Mouse (Mus musculus) embryonic stem cell, embryonic (primary cell): Measurements from ENCODE around the gene Tmtc1.

ENCODE experiments used
- CTCF ChIA-PET, 4 experiments: fragments of 300-600 bp in 2 of 4; fragments of 350-600 bp in 2 of 4; sonication (Branson Sonifier 250); formaldehyde crosslinking; loops; one replicate each; lab custom pipeline; 2022; ENCODE audit warnings: inconsistent platforms in 2 of 4; lab: Charles Lee
- POLR2A ChIA-PET, 4 experiments: fragments of 300-600 bp in 2 of 4; fragments of 350-600 bp in 2 of 4; sonication (Branson Sonifier 250); formaldehyde crosslinking; loops; one replicate each; lab custom pipeline; 2022; ENCODE audit warnings: antibody characterized with exemption in 4 of 4, inconsistent platforms in 1 of 4; lab: Charles Lee

Tmtc1 gene

DNA sequence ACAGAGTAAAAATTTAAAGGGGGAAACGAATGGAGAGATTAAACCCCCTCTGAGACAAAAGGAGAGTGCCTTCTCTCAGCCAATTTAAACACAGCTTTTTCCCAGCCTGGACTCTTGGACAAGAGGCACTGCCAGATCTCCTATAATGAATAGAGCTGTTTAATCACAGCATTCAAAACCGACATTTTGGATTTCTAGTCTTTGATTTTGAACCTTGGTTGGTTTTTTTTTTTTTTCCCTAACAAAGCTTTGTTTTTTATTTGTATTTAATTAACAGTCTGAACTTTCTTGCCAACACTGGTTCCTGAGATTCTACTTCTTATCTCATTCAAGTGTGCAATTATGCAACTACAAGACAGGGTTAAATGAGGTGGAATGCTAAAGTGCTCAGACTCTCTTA, 133.2 kb downstream of the Tmtc1 start:
- ChIA-PET POLR2A (interaction anchor here in 2 of 4 experiments (0.7 to 1.7 kb wide), 6 partner anchors 10 to 96 kb away, joined by 3 to 7 read pairs (median 4); no protein-coding TSS in a partner anchor), CTCF (interaction anchor here in 1 of 4 experiments (0.8 kb wide), 1 partner anchor 62 kb away, joined by 3 read pairs; no protein-coding TSS in a partner anchor)

DNA sequence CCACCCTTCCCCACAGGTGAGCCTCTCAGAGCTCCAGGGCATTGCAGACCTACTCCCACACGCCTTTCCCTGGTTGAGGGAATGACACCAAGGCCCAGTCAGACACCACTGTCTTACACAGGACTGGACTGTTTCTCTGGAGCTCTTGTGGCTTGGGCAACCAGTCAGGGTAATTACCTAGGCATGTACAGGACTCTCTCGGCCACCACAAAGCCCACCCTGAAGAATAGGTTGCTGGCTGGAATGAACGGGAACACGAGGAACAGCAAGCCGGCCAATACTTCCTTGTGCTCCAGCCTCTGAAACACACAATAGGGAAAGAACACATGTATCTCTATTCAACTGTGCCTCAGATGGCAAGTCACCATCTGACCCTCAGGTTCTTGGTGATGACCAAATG, 138.4 kb downstream of the Tmtc1 start:
- CTCF ChIA-PET, result interaction anchor here in 1 of 4 experiments (0.6 kb wide), 1 partner anchor 94 kb away, joined by 3 read pairs; no protein-coding TSS in a partner anchor
- POLR2A ChIA-PET, result interaction anchor here in 1 of 4 experiments (0.7 kb wide), 1 partner anchor 64 kb away, joined by 3 read pairs; no protein-coding TSS in a partner anchor

DNA sequence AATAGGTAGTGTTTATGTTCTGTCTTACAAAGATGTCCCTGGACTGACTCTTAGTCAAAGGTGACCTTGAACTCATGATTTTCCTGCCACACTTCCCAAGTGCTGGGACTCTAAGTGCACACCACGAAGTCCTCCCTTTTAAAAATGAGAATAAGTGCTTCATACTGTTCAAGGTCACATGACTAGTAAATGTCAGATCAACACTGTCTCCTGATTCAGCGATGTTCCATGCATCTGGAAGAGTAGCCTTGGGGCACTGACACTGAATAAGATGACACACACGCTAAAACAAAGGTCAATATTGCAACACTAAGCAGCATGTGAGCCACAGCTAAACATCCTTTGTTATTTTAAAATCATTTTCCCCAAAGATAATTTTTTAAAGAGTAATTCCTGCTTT, 139.0 kb downstream of the Tmtc1 start:
- CTCF ChIA-PET, result no interaction called here
- POLR2A ChIA-PET, result no interaction called here

DNA sequence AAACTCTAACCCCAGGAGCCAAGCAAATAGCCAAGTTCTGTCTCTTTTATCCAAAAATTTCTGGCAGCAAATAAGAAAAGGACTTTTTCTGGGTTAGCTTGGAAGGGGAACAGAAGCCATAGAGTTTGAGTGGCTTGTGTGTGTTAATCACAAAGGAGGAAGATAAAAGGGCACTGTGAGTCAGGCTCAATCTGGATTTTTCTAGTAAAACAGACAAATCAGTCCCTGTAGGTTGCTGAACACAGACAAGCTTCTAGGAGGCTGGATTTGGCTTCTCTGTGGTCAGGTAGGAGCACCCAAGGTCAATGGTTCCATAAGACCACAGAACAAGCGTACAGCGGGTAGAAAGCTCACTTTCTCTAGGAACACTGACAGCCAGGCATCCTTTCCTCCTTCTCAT, 141.9 kb downstream of the Tmtc1 start:
- ChIA-PET POLR2A (interaction anchor here in 2 of 4 experiments (0.6 to 2.5 kb wide), 4 partner anchors 9 to 108 kb away, joined by 3 to 7 read pairs (median 4); no protein-coding TSS in a partner anchor), CTCF (interaction anchor here in 1 of 4 experiments (0.5 kb wide), 1 partner anchor 1190 kb away, joined by 3 read pairs; no protein-coding TSS in a partner anchor)

DNA sequence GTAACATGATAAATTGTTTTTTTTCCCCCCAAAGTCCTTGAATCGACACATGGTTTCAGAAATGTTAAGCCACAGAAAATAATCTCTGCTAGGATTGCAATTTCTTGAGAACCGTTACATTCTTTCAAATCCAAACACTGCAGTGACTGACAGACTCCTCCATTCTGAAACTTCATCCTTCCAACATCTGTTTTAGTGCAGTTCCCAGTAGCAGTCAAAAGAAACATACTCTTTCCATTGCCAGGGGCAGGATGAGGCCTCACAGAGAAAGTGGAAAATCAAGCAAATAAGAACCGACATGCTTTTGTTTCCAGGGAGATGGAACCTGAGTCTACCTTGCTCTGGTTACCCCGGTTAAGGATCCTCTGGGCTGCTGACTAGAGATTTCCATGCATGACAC, 147.1 kb downstream of the Tmtc1 start:
- CTCF ChIA-PET, result interaction anchor here in 1 of 4 experiments (0.7 kb wide), 1 partner anchor 51 kb away, joined by 3 read pairs; no protein-coding TSS in a partner anchor
- POLR2A ChIA-PET, result no interaction called here

DNA sequence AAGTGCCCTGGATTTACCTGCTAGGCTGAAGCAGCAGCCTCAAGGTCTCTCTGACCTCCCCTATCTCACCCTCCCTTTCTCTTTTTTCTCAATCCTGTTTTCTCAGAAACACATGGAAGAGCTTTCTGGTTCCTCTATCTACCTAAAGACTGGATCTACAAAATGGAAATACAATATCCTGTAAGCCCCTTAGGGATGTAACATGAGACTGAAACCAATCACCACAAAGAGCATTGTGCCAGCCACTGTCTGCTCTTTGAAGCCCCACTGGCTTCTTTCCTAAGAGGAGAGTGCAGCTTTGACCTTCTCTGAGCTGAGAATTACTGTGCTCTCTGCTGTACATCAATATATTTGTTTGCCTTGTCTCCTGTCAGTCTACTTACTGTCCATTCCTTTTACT, 147.8 kb downstream of the Tmtc1 start:
- POLR2A ChIA-PET, result no interaction called here
- CTCF ChIA-PET, result interaction anchor here in 1 of 4 experiments (0.6 kb wide), 2 partner anchors 41 to 401 kb away, joined by 3 to 4 read pairs; no protein-coding TSS in a partner anchor

DNA sequence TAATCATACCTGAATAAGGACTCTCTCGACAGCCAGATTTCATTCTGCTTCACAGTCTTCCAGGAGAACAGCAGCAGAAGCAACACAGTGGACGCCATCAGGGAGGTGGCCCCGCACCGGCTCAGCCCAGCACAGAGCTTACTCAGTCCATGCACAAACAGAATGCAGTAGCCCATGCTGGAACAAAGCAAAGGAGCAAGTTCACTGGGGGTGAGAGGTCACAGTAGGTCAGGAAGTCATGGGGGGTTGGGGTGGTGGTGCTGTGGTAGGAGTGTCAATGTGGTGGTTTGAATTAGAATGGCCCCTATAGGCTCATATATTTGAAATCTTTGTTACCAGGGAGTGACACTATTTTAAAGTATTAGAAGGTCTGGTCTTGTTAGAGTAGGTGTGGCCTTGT, 149.7 kb downstream of the Tmtc1 start:
- CTCF ChIA-PET, result no interaction called here
- POLR2A ChIA-PET, result no interaction called here

DNA sequence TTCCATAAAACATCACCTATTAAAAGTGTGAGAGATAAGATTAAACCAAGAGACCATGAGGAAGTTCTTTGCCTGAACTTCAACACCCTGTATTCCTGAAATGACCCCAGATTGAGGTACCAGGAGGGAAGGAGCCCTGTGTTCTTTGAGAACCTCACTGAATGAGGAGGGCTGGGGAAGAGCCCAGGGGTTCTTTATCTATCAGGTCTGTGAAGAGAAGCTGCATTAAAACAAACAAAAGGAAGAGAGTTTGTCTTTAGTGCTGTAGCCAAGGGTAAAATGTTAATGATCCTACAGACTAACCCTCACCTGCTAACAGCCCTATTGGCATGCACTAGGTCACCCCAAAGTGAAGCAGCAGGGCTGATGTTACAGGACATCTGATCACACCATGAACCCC, 153.3 kb downstream of the Tmtc1 start:
- ChIA-PET CTCF (no interaction called here), POLR2A (interaction anchor here in 1 of 4 experiments (0.7 to 1.0 kb wide), 2 partner anchors 38 to 116 kb away, joined by 3 read pairs; no protein-coding TSS in a partner anchor)

DNA sequence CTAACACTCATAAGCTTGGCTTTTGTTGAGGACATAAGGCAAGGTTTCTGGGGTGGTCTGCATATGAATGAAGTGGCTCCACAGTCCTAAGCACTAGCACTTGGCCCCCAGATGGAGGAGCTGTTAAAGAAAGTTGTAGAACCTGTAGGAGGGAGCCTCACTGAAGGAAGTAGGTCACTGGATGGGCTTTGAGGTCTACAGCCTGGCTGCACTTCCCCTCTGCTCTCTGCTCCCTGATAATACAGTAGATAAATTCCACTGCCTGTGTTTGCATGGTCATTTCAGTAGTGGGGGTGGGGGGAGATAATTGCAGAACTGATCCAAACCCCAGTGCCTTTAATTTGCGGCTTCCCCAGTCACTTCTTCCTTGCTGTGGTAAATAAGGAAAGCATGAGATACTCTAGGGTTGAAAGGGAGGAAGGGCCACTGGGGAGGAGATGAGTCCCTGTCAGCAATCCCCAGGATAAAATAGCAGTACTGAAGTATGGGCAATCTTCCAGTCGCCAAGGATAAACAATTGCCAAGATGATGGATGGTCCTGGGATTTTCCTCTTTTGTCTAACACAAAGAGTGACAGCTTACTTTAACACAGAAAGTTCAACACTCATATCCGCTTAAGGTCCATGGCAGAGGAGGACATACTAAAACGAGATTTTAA, 160.8 kb downstream of the Tmtc1 start:
- POLR2A ChIA-PET, result interaction anchor here in 1 of 4 experiments (0.7 kb wide), 1 partner anchor 17 kb away, joined by 3 read pairs; no protein-coding TSS in a partner anchor

DNA sequence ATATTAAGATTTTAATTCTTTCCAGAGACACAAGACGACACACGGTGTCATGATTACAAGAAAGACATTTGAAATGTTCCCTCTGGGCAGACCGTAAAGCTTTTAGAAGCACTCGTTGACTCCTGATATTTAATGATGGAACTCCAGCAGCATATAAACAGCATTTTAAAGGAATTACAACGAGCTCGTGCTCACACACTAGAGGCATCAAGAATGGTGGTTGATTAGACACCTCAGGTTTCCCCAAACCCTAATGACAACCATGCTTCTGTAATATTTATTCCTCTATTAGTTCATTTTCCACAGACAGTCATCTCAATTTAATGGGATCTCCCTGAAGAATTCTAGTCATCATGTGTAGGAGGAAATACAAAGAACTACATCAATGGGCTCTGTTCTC, 164.9 kb downstream of the Tmtc1 start:
- ChIA-PET CTCF (no interaction called here), POLR2A (interaction anchor here in 1 of 4 experiments (1.2 kb wide), 1 partner anchor 75 kb away, joined by 4 read pairs; no protein-coding TSS in a partner anchor)

More for the DNA sequence above, 160.8 kb downstream of the Tmtc1 start:
- CTCF ChIA-PET, result no interaction called here

DNA sequence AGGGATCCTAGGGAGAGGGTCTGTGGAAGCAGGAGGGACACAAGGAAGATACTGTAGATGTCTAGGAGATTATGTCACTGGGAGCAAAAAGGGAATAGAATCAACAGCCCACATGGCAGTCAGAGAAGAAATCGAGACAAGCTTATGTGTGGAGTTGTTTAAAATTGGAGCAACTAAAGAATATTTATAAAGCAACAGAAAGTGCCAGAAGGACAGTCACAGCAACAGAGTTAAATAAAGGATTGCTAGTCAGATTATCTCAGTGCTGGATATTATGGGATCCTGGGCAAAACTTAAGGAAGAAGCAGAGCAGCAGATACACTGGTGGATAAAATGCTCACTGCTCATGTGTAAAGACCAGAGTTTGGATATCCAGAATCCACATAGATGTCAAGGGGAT, 167.8 kb downstream of the Tmtc1 start:
- POLR2A ChIA-PET, result interaction anchor here in 3 of 4 experiments (0.6 to 1.3 kb wide), 4 partner anchors 24 to 202 kb away, joined by 3 to 10 read pairs (median 4); no protein-coding TSS in a partner anchor
- CTCF ChIA-PET, result no interaction called here

DNA sequence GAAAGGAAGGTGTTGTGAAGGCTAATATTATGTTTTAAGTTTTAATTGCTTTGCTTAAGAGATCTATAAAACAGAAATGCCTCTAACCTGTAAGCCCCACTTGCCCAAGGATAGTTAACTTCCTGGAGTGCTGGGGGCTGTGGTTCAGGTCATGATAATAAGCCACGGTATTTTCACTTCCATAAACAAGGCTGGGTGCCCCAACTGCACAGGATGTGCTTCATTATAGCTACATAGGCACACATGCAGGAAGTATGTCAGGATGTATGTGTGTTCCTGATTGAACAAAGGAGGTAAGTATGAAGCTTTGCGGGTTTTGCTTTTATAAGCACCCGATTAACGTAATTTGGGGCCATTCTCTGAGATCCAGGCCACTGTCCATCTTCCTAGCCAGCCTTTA, 169.1 kb downstream of the Tmtc1 start:
- ChIA-PET CTCF (no interaction called here), POLR2A (no interaction called here)

DNA sequence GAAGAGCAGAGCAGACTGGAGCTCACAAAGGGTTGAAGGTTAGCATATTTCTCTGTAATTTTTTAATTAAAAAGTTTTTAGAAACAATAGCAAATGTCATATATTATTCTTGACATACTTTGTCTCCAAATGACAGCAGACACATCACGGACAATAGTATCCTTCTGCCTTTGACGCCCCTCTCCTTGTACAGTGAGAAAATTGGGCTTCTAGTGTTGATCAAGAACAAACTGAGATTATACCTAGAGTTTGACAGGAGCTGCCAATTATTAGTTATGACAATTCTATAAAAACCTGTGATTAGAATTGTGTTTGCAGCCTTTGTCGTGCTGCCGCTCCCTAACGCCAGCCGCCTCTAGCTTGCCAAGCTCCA, 183.5 kb downstream of the Tmtc1 start:
- ChIA-PET POLR2A (interaction anchor here in 1 of 4 experiments (1.6 kb wide), 1 partner anchor 46 kb away, joined by 4 read pairs; no protein-coding TSS in a partner anchor), CTCF (no interaction called here)

DNA sequence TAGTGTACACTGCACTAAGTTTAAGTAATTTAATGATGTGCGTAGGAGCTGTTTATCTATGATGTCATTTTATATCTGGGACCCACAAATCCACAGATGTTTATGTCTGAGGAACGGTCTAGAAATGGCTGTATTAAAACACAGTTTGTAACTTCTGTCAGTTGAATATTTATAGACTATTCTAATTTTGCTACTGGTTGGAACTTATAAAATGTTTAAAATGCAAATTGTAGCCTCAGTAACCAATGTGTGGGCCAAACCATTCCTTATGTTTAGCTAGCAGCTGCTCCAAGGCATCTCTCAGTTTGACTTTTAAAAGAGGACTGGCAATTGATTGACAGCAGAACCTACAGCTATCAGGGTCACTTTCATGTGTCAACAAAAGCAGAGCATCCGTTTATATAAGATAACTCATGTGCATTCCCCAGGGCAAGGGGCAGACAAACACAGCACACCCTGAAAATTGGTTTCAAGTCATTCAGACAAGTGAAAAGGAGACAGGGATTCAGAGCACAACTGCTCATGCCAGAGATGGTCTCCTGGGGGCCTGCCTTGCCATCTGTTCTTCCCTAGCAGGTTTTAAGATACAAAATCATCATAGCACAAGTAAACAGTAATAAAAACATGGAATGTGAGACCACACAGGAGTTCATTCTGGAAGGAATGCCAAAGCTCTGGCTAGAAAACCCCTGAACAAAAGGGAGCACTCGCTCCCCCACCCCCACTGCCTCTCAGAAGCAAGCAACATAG, 184.0 kb downstream of the Tmtc1 start:
- POLR2A ChIA-PET, result interaction anchor here in 2 of 4 experiments (1.5 to 1.6 kb wide), 2 partner anchors 46 to 49 kb away, joined by 3 to 4 read pairs; no protein-coding TSS in a partner anchor

DNA sequence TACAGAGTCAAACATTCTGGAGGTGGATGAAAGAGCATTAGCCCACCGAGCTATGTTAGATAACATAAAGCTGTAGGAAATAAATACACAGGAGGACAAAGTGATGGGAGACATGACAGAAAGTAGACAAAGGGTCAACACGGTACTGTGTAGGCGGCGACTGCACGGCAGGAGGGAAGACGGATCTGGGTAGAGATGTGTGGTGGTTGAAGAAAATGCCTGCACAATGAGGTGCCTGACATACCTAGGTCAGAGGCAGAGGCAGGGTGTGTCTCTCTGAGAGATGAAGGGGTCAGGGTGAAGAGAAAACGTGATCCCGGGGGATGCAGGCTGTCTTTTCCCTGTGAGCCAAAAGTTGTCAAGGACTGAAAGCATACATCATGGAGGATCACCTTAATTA, 185.1 kb downstream of the Tmtc1 start:
- CTCF ChIA-PET, result no interaction called here
- POLR2A ChIA-PET, result interaction anchor here in 1 of 4 experiments (1.5 kb wide), 1 partner anchor 48 kb away, joined by 3 read pairs; no protein-coding TSS in a partner anchor

More for the DNA sequence above, 184.0 kb downstream of the Tmtc1 start:
- CTCF ChIA-PET, result interaction anchor here in 1 of 4 experiments (0.6 kb wide), 1 partner anchor 154 kb away, joined by 3 read pairs; no protein-coding TSS in a partner anchor

DNA sequence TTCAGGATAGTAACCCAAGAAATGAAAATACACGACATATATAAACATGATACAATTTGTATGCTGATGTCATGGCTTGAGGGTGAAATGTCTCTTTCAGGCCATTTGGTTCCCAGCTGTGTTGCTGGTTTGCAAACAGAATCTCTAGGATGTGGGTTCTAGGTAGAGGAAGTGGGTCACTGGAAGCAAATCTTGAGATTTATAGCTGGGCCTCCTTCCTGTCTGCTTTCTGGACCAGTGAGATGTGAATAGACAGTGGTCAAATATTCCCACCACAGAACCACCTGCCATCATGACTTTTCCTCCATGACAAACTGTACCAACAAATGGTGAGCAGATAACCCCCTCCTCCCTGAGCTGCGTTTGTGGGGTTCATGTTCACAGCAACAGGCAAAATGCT, 186.4 kb downstream of the Tmtc1 start:
- ChIA-PET POLR2A (no interaction called here), CTCF (no interaction called here)

DNA sequence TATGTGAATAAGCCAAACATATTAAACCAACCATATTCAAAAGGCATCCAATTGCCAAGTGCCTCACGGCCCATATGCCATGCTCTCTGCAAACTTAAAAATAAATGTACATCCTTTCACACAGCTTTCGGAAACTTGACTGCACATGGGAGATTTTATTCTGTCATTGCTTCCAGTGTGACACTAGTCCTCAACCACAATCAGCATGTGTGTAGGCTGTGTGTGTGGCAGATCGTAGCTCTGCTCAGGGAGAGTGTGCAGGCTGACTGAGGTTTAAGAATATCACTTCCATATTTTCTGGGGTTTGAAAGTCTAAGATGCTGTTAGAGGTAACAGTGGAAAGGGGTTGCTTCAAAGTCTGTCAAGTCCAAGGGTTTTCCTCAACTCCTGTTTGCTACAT, 188.1 kb downstream of the Tmtc1 start:
- POLR2A ChIA-PET, result interaction anchor here in 1 of 4 experiments (0.8 kb wide), 1 partner anchor 98 kb away, joined by 3 read pairs; no protein-coding TSS in a partner anchor
- CTCF ChIA-PET, result no interaction called here

DNA sequence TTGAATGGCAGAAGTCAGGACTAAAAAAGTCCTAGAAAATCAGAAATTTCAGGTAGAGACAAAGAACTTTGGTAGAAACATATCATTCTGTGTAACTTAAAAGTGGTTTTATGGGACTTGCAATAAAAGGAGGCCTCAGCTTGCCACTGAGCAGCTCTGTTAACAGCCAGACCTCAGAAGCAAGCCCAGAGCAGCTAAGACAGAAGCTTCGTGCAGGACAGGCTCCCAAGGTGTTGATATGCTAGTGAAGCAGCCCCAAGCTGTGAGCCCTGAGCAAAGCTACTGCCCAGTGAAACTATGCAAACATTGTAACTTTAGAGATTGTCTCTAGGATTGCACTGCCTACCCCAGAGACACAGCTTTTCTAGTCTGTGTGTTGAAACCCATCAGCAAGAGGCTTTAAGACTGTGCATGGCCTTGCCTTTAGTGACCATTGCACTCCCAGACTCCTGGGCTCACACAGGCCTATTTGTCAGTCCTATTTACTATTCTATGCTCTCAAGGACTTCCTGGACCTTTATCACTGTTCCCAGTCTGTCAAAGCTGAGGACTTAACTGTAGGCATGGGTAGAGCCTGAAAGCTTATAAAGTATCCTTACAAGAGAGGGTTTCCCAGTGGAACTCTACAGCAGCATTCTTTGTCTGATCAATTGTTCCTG, 188.7 kb downstream of the Tmtc1 start:
- ChIA-PET CTCF (no interaction called here), POLR2A (no interaction called here)
